Mouse (Mus musculus) neural tube, embryonic 14.5 days (tissue): ENCODE measurements around the gene Ctdnep1. TPM values are rescaled to one million over a fixed set of nuclear protein-coding genes. Genes with fewer than 3 reads are reported as not detected.

Source experiments
- ATAC-seq: fragments of 200-750 bp; cut with Nextera tagmentation; 2 replicates; pipeline ENCODE4 v1.8.0; 2017; ENCODE audit warnings: low read depth, mild to moderate bottlenecking, moderate TSS enrichment, moderate library complexity
- H3K27ac ChIP-seq: fragments of 300-500 bp; sonication (generic); 2 replicates; pipeline ENCODE4 v1.5.1; 2014; ENCODE audit warnings: low read depth, mild to moderate bottlenecking, control low read depth, low read length, moderate library complexity, mixed read lengths
- H3K27me3 ChIP-seq: fragments of 300-500 bp; sonication (generic); 2 replicates; pipeline ENCODE4 v1.6.1; 2014; ENCODE audit warnings: low read length; ENCODE audit not compliant: control insufficient read depth, insufficient read depth
- H3K36me3 ChIP-seq: fragments of 300-500 bp; sonication (generic); 2 replicates; pipeline ENCODE4 v1.6.1; 2014; ENCODE audit warnings: low read length, mixed read lengths; ENCODE audit not compliant: control insufficient read depth, insufficient read depth
- H3K4me1 ChIP-seq: fragments of 300-500 bp; sonication (generic); 2 replicates; pipeline ENCODE4 v1.6.1; 2014; ENCODE audit warnings: low read length; ENCODE audit not compliant: control insufficient read depth, insufficient read depth
- H3K4me2 ChIP-seq: fragments of 300-500 bp; sonication (generic); 2 replicates; pipeline ENCODE4 v1.6.1; 2014; ENCODE audit warnings: mild to moderate bottlenecking, low read depth, low read length, control low read depth
- H3K4me3 ChIP-seq: fragments of 300-500 bp; sonication (generic); 2 replicates; pipeline ENCODE4 v1.5.1; 2014; ENCODE audit warnings: low read depth, low read length, control low read depth, mixed read lengths
- H3K9ac ChIP-seq: fragments of 300-500 bp; sonication (generic); replicated peaks from 2 replicates; pipeline ENCODE4 v1.6.1; 2014; ENCODE audit warnings: low read depth, mild to moderate bottlenecking, control low read depth, low read length, mixed read lengths
- H3K9me3 ChIP-seq: fragments of 300-500 bp; sonication (generic); 2 replicates; pipeline ENCODE4 v1.6.1; 2016; ENCODE audit warnings: low read length; ENCODE audit not compliant: control insufficient read depth
- WGBS: fragments of 180-500 bp; shearing (Covaris S2); extraction: QIAGEN DNeasy Blood & Tissue Kit; methylation state at CpG from one replicate; pipeline ENCODE4 v1.1.7; 2014; 5-methylcytosine and 5-hydroxymethylcytosine counted together
- polyA plus RNA-seq: library from polyadenylated mRNA; unstranded; fragments of >200 nt; fragmentation: Nextera tagmentation; extraction: Ambion mirVana; gene quantifications from 2 replicates; pipeline ENCODE4 v1.2.1, GENCODE M21; 2014

Gene Ctdnep1
- polyA plus RNA-seq, 1 experiment from 2014 or later = 26.5 TPM

GRCm38 (mm10) chr11:69936714-69937347 is 44.1 kb upstream of the Ctdnep1 start:
- Histone ChIP-seq H3K4me2 (peak overlapping the region; percentile 99), H3K4me1 (0 out of 2 replicates have a peak, but pooled peaks cover 6% of the 10 kb centered on the region), H3K27ac (no peak overlapping the region), H3K9ac (no peak overlapping the region), H3K4me3 (peak overlapping the region; percentile 50; the same call in 1 of the 2 replicates), H3K9me3 (no peaks in the 10 kb centered on the region), H3K27me3 (peaks cover 16% of the 10 kb centered on the region), H3K36me3 (no peaks in the 10 kb centered on the region)
- WGBS = 40% methylated on average over 9 of the region's 9 CpGs
- no peak for ATAC-seq

- H3K27me3 ChIP-seq = peaks cover 16% of the 10 kb centered on the region
- 0 out of 2 replicates have a peak, but pooled peaks cover 6% of the 10 kb centered on the region for H3K4me1 ChIP-seq
- no peaks in the 10 kb centered on the region for H3K36me3 ChIP-seq
- no peaks in the 10 kb centered on the region for H3K9me3 ChIP-seq
- no peak for ATAC-seq
- no peak overlapping the region for H3K27ac ChIP-seq
- no peak overlapping the region for H3K4me2 ChIP-seq
- WGBS = 55% methylated on average over 4 of the region's 4 CpGs
- no peak overlapping the region for H3K4me3 ChIP-seq
- H3K9ac ChIP-seq = no peak overlapping the region
These were observed 43.6 kb upstream of the Ctdnep1 start for GRCm38 (mm10) chr11:69937385-69937784.

DNA sequence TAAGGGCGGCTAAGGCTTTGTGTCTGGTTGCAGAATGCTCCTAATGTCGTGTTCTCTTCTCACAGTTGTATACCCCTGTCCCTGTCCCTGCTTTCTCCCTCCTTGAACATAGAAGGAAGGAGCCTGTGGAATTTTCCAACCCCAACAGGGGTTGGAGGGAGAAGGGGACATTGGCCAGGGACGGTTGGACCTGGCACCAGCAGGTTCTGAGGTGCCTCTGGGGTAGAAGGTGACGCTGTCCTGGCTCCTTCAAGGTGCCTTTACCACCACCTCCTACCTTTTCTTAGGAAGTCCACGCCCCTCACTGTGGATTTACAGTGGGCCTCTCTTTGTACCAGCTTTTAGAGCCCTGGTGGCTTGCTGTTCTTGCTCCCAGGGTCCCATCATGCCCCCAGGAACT is 43.1 kb upstream of the Ctdnep1 start:
- no peak overlapping the region for H3K4me3 ChIP-seq
- 0 out of 2 replicates have a peak, but pooled peaks cover 6% of the 10 kb centered on the region for H3K4me1 ChIP-seq
- no peak overlapping the region for H3K27ac ChIP-seq
- H3K36me3 ChIP-seq = no peaks in the 10 kb centered on the region
- no peak overlapping the region for H3K9ac ChIP-seq
- WGBS = 74% methylated on average over 5 of the region's 5 CpGs
- no peak overlapping the region for H3K4me2 ChIP-seq
- no peak for ATAC-seq
- H3K27me3 ChIP-seq = peaks cover 16% of the 10 kb centered on the region
- H3K9me3 ChIP-seq = no peaks in the 10 kb centered on the region

GRCm38 (mm10) chr11:69938401-69938979 is 42.5 kb upstream of the Ctdnep1 start:
- 0 out of 2 replicates have a peak, but pooled peaks cover 6% of the 10 kb centered on the region for H3K4me1 ChIP-seq
- peaks cover 16% of the 10 kb centered on the region for H3K27me3 ChIP-seq
- WGBS = 33% methylated on average over 9 of the region's 9 CpGs
- no peak overlapping the region for H3K4me3 ChIP-seq
- H3K36me3 ChIP-seq = no peaks in the 10 kb centered on the region
- H3K9ac ChIP-seq = no peak overlapping the region
- H3K27ac ChIP-seq = no peak overlapping the region
- H3K4me2 ChIP-seq = no peak overlapping the region
- no peaks in the 10 kb centered on the region for H3K9me3 ChIP-seq
- ATAC-seq = no peak

GRCm38 (mm10) chr11:69939181-69939580 is 41.8 kb upstream of the Ctdnep1 start:
- Histone ChIP-seq H3K27me3 (peaks cover 16% of the 10 kb centered on the region), H3K9ac (no peak overlapping the region), H3K27ac (no peak overlapping the region), H3K9me3 (no peaks in the 10 kb centered on the region), H3K36me3 (no peaks in the 10 kb centered on the region), H3K4me3 (no peak overlapping the region), H3K4me1 (0 out of 2 replicates have a peak, but pooled peaks cover 6% of the 10 kb centered on the region), H3K4me2 (no peak overlapping the region)
- 63% methylated on average over 5 of the region's 5 CpGs for WGBS
- no peak for ATAC-seq

DNA sequence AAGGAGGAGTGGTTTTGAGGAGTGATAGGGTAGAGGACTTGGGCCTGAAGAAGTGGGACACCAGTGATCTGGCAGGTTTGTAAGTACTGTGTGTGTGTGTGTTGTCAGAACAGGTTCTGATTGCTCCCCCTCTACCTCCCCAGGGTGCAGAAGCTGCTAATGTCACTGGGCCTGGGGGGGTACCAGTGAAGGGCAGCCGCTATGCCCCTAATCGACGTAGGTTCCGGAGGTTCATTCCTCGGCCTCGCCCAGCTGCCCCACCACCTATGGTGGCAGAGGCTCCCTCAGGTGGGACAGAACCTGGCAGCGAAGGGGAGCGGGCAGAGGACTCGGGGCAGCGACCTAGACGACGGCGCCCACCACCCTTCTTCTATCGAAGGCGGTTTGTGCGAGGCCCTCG is 41.2 kb upstream of the Ctdnep1 start:
- Histone ChIP-seq H3K4me2 (no peak overlapping the region), H3K9ac (no peak overlapping the region), H3K4me3 (no peak overlapping the region), H3K36me3 (no peaks in the 10 kb centered on the region), H3K9me3 (no peaks in the 10 kb centered on the region), H3K27me3 (peaks cover 16% of the 10 kb centered on the region), H3K4me1 (0 out of 2 replicates have a peak, but pooled peaks cover 6% of the 10 kb centered on the region), H3K27ac (no peak overlapping the region)
- 96% methylated on average over 17 of the region's 17 CpGs for WGBS
- no peak for ATAC-seq

GRCm38 (mm10) chr11:69940962-69941361 is 40.0 kb upstream of the Ctdnep1 start:
- no peak for ATAC-seq
- Histone ChIP-seq H3K9ac (no peak overlapping the region), H3K9me3 (no peaks in the 10 kb centered on the region), H3K4me1 (0 out of 2 replicates have a peak, but pooled peaks cover 6% of the 10 kb centered on the region), H3K27ac (no peak overlapping the region), H3K4me2 (no peak overlapping the region), H3K36me3 (no peaks in the 10 kb centered on the region), H3K27me3 (peaks cover 16% of the 10 kb centered on the region), H3K4me3 (no peak overlapping the region)
- WGBS = 68% methylated on average over 4 of the region's 4 CpGs

DNA sequence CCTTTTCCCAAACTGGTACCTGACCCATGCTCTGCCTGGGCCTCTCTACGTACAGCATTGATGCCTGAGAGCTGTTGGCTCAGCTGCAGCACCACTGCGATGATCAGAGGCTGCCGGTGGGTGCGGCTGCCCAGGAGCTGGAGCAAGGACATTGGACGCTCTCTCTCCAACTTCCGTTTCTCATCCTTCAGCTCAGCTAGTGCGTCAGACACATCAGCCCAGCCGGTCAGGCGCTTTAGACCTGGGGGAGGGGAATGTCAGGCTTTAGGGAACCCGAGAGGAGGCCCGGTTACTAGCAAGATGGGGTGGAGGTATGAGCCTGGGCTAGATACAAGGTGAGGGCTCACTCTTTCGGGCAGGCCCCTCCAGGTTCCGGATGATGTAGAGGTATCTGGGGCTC is 35.7 kb upstream of the Ctdnep1 start:
- H3K9me3 ChIP-seq = no peaks in the 10 kb centered on the region
- H3K4me3 ChIP-seq = no peak overlapping the region
- ATAC-seq = no peak
- H3K4me2 ChIP-seq = no peak overlapping the region
- peaks cover 4% of the 10 kb centered on the region; the same call in 1 of the 2 replicates for H3K4me1 ChIP-seq
- WGBS = 79% methylated on average over 13 of the region's 13 CpGs
- peaks cover 3% of the 10 kb centered on the region; the same call in 1 of the 2 replicates for H3K27me3 ChIP-seq
- no peaks in the 10 kb centered on the region for H3K36me3 ChIP-seq
- H3K27ac ChIP-seq = no peak overlapping the region
- H3K9ac ChIP-seq = no peak overlapping the region
